Mouse (Mus musculus) G1E (cell line): ENCODE measurements around the gene Zhx3.

Experiments
- CTCF ChIP-seq: IDR thresholded peaks from 2 replicates; pipeline ENCODE4 v1.5.1; 2012; ENCODE audit warnings: low read depth, low read length, inconsistent platforms, mixed read lengths
- GATA1 ChIP-seq: IDR thresholded peaks from 2 replicates; pipeline ENCODE4 v1.6.1; 2012; ENCODE audit warnings: borderline replicate concordance, low read length, inconsistent platforms, mixed read lengths
- GATA2 ChIP-seq: IDR thresholded peaks from 2 replicates; pipeline ENCODE4 v1.6.1; 2012; ENCODE audit warnings: low read depth, low read length, inconsistent platforms, borderline replicate concordance
- POLR2AphosphoS5 ChIP-seq: IDR thresholded peaks from 2 replicates; pipeline ENCODE4 v1.6.1; 2012; ENCODE audit warnings: low read depth, low read length, inconsistent platforms; ENCODE audit not compliant: insufficient replicate concordance
- TAL1 ChIP-seq: conservative IDR thresholded peaks from 2 replicates; pipeline ENCODE4 v1.6.1; 2012; ENCODE audit warnings: low read depth, low read length, inconsistent platforms, mixed read lengths

- no peak for TF ChIP-seq POLR2AphosphoS5
- no peak for TF ChIP-seq CTCF
- no peak for TF ChIP-seq GATA1
- TF ChIP-seq TAL1 = no peak
- TF ChIP-seq GATA2 = no peak
Measured at GRCm38 (mm10) chr2:160767201-160767600, 105.6 kb downstream of the Zhx3 start.
